Mouse (Mus musculus): ENCODE measurements around the gene St13. TPM values are rescaled to one million over a fixed set of nuclear protein-coding genes. Genes with fewer than 3 reads are reported as not detected.

Gene St13
- polyA plus RNA-seq, 1 experiment from 2014 or later = 154 TPM

DNA sequence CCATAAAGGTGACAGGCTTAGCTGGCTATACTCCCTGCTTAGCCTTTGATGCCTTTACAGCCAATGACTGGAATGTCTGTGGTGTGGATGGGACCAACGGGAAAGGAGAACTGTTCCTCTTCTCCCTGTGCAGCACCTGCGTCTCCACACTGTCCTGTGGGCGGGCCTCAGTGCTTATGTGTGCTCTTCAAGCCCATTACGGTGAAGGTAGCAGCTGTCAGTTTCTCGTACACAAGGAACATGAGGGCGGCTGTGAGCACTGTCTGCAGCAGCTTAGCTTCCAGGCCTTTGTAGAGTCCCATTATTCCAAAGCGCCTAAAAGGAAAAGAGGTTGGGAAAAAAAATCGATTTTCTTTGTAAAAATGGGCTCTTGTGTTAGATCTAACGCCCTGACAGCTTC is 80.4 kb downstream of the St13 start:
- Histone ChIP-seq H3K27me3 (ENCODE audit: control insufficient read depth, insufficient read depth, low read depth, low read length) (no peaks in the 10 kb centered on the region), H3K36me3 (ENCODE audit: control insufficient read depth, insufficient read depth, low read length) (peaks cover 28% of the 10 kb centered on the region), H3K27ac (ENCODE audit: low read length) (no peak overlapping the region), H3K4me3 (ENCODE audit: low read length) (no peak overlapping the region), H3K9ac (ENCODE audit: low read length) (no peak overlapping the region), H3K4me2 (ENCODE audit: low read depth, low read length) (no peak overlapping the region), H3K9me3 (ENCODE audit: control insufficient read depth, low read length) (no peaks in the 10 kb centered on the region), H3K4me1 (replicated peaks; ENCODE audit: control insufficient read depth, insufficient read depth, low read length) (no peaks in the 10 kb centered on the region)
- ATAC-seq (ENCODE audit: low read depth) = no peak
- WGBS = 94% methylated on average over 9 of the region's 9 CpGs

DNA sequence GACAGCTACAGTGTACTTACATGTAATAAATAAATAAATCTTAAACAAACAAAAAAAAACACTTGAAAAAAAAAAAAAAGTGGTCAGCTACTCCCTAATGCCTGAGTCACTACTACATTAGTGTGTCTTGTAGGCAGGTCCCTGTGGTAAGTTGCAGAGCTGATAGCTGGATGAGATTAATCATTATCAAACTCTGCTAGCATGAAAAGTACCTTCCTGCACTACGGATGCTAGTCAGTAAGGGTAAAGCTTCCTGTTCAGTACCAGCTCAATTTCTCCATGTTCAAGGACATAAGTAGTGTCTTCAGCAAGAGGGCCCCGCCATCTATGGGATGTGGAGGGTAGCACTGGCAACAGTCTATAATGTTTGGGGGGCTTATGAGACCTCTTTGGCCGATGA is 85.9 kb downstream of the St13 start:
- no peak overlapping the region for H3K4me2 ChIP-seq (ENCODE audit: low read depth, low read length)
- H3K4me3 ChIP-seq (ENCODE audit: low read length) = no peak overlapping the region
- peaks cover 10% of the 10 kb centered on the region for H3K36me3 ChIP-seq (ENCODE audit: control insufficient read depth, insufficient read depth, low read length)
- no peaks in the 10 kb centered on the region for H3K27me3 ChIP-seq (ENCODE audit: control insufficient read depth, insufficient read depth, low read depth, low read length)
- 82% methylated on average over 3 of the region's 3 CpGs for WGBS
- H3K27ac ChIP-seq (ENCODE audit: low read length) = no peak overlapping the region
- no peaks in the 10 kb centered on the region for H3K9me3 ChIP-seq (ENCODE audit: control insufficient read depth, low read length)
- H3K9ac ChIP-seq (ENCODE audit: low read length) = no peak overlapping the region
- no peak for ATAC-seq (ENCODE audit: low read depth)
- H3K4me1 ChIP-seq (replicated peaks; ENCODE audit: control insufficient read depth, insufficient read depth, low read length) = no peaks in the 10 kb centered on the region

Other genes starting within 250 kb of the St13 start
- 24.9 and 25.3 TPM in 2 replicates for gene Mrtfa, start 209.3 kb downstream of the St13 start, polyA plus RNA-seq (2015; fragmentation: Nextera tagmentation; extraction: Ambion mirVana)
- gene Mchr1, start 164.6 kb downstream of the St13 start, polyA plus RNA-seq (2015; fragmentation: Nextera tagmentation; extraction: Ambion mirVana) = 1.2 and 1.6 TPM in 2 replicates
- 111 and 118 TPM in 2 replicates for gene Slc25a17, start 39.3 kb downstream of the St13 start, polyA plus RNA-seq (2015; fragmentation: Nextera tagmentation; extraction: Ambion mirVana)
- 11.8 TPM in 2 replicates for gene Xpnpep3, start 61 bp upstream of the St13 start, polyA plus RNA-seq (2015; fragmentation: Nextera tagmentation; extraction: Ambion mirVana)
- 1.9 and 2.1 TPM in 2 replicates for gene Dnajb7, start 8.2 kb upstream of the St13 start, polyA plus RNA-seq (2015; fragmentation: Nextera tagmentation; extraction: Ambion mirVana)
- gene Rbx1, start 66.2 kb upstream of the St13 start, polyA plus RNA-seq (2015; fragmentation: Nextera tagmentation; extraction: Ambion mirVana) = 466 and 468 TPM in 2 replicates
- gene Ep300, start 185.3 kb upstream of the St13 start, polyA plus RNA-seq (2015; fragmentation: Nextera tagmentation; extraction: Ambion mirVana) = 13.8 and 16.2 TPM in 2 replicates